ENCODE assay signal across 24 mouse cellular contexts in genomic region chr6:115811606-115812005, GRCm38 (mm10). TPM values are rescaled to one million over a fixed set of nuclear protein-coding genes. Genes with fewer than 3 reads are reported as not detected.
DNase-seq lines count a peak whose midpoint lies in the region; ATAC-seq lines count a peak whose summit lies in the region.
"Had no signal": no experiment of that assay in that cellular context is flagged by ENCODE, and none has a peak within 500 bp of the region (broad histone marks: within the 10 kb centered on the region; RNA-seq: fewer than 3 reads in every experiment).

No protein-coding gene starts in this region.

- no peak overlapping the region for H3K9ac ChIP-seq in neural tube, embryonic 11.5 days (ENCODE audit: low read length)
- H3K9ac ChIP-seq in forebrain, embryonic 15.5 days (replicated peaks): no peak overlapping the region
- H3K9ac ChIP-seq: embryonic facial prominence, embryonic 12.5 days; embryonic facial prominence, embryonic 15.5 days; forebrain, embryonic 13.5 days had no signal

- H3K9me3 ChIP-seq in neural tube, embryonic 11.5 days (ENCODE audit: control insufficient read depth, low read length): no peaks in the 10 kb centered on the region
- H3K9me3 ChIP-seq in forebrain, embryonic 15.5 days: no peaks in the 10 kb centered on the region
- H3K9me3 ChIP-seq: embryonic facial prominence, embryonic 12.5 days; embryonic facial prominence, embryonic 15.5 days; forebrain, embryonic 13.5 days; G1E had no signal

- H3K4me2 ChIP-seq in neural tube, embryonic 11.5 days (ENCODE audit: low read depth): no peak overlapping the region
- H3K4me2 ChIP-seq in forebrain, embryonic 15.5 days (replicated peaks): no peak overlapping the region
- H3K4me2 ChIP-seq: embryonic facial prominence, embryonic 12.5 days; embryonic facial prominence, embryonic 15.5 days; forebrain, embryonic 13.5 days had no signal

- H3K27ac ChIP-seq in neural tube, embryonic 11.5 days (ENCODE audit: low read depth, low read length): no peak overlapping the region
- H3K27ac ChIP-seq in forebrain, embryonic 15.5 days (replicated peaks): no peak overlapping the region
- H3K27ac ChIP-seq: embryonic facial prominence, embryonic 12.5 days; embryonic facial prominence, embryonic 15.5 days; forebrain, embryonic 13.5 days had no signal

- 76% methylated on average over 8 of the region's 8 CpGs for WGBS in neural tube, embryonic 11.5 days
- 75% methylated on average over 8 of the region's 8 CpGs for WGBS in forebrain, embryonic 15.5 days

- no peak for ATAC-seq in neural tube, embryonic 11.5 days (ENCODE audit: insufficient read depth, low FRiP score, low TSS enrichment)
- no peak for ATAC-seq in forebrain, embryonic 15.5 days (replicated peaks)
- ATAC-seq: activated CD4-positive, CD25-positive, alpha-beta regulatory T cell, adult 4 months; forebrain, embryonic 13.5 days; forebrain, embryonic 16.5 days; Patski had no signal

- DNase-seq in heart, postnatal 4 days: peak; percentile 3
- DNase-seq in heart, adult 8-10 months (ENCODE audit: low spot score): no peak
- peak; percentile 6 for DNase-seq in neural tube, embryonic 11.5 days (ENCODE audit: low spot score)
- DNase-seq in neural tube, embryonic 10.5 days (ENCODE audit: extremely low spot score, low spot score): no peak
- peak; percentile 73 for DNase-seq in R1 (ENCODE audit: low read depth, low spot score)
- no peak for DNase-seq in cerebellum, adult 8-10 months
- DNase-seq: adrenal gland, adult 8-10 months; adrenal gland, postnatal 14 days; adrenal gland, postnatal 36 days; cerebellum, adult 11-12 months; cerebellum, adult 2 months; cerebellum, adult 9-11 months; cerebellum, postnatal 14 days; cerebellum, postnatal 36 days; embryo, embryonic 11 days had no signal

- no peak overlapping the region for H3K4me3 ChIP-seq in neural tube, embryonic 11.5 days (ENCODE audit: low read depth, low read length)
- no peak overlapping the region for H3K4me3 ChIP-seq in forebrain, embryonic 15.5 days
- H3K4me3 ChIP-seq: embryonic facial prominence, embryonic 12.5 days; embryonic facial prominence, embryonic 15.5 days; forebrain, embryonic 13.5 days had no signal

- peaks cover 2% of the 10 kb centered on the region for H3K36me3 ChIP-seq in neural tube, embryonic 11.5 days (ENCODE audit: control insufficient read depth, insufficient read depth, low read length)
- peaks cover 2% of the 10 kb centered on the region for H3K36me3 ChIP-seq in forebrain, embryonic 15.5 days

- H3K27me3 ChIP-seq in neural tube, embryonic 11.5 days (ENCODE audit: control insufficient read depth, insufficient read depth, low read length): no peaks in the 10 kb centered on the region
- no peaks in the 10 kb centered on the region for H3K27me3 ChIP-seq in forebrain, embryonic 15.5 days
- H3K27me3 ChIP-seq: embryonic facial prominence, embryonic 12.5 days; embryonic facial prominence, embryonic 15.5 days; forebrain, embryonic 13.5 days; Patski had no signal

- peaks cover 9% of the 10 kb centered on the region for H3K4me1 ChIP-seq in neural tube, embryonic 11.5 days (ENCODE audit: control insufficient read depth, insufficient read depth, low read length)
- peaks cover 13% of the 10 kb centered on the region for H3K4me1 ChIP-seq in forebrain, embryonic 15.5 days

RNA-seq across cellular contexts. Expression of gene Rpl32, which starts 3.1 kb away (rescaled TPM):
- 1,000 to 10,000 TPM; 1,006 to 1,007 TPM for total RNA-seq in heart, postnatal 4 days (2021)
- total RNA-seq in heart, adult 8-10 months (2022): 100 to 1,000 TPM; 586 to 697 (median 628) TPM
- 1,610 and 1,750 TPM in 2 replicates for polyA plus RNA-seq in neural tube, embryonic 11.5 days (2014; fragmentation: Nextera tagmentation; extraction: Ambion mirVana)
- 1,339 and 1,342 TPM in 2 replicates for polyA plus RNA-seq in forebrain, embryonic 15.5 days (2015; fragmentation: Nextera tagmentation; extraction: Ambion mirVana)

RNA-seq across cellular contexts. Expression of gene Efcab12, which starts 26.6 kb away (rescaled TPM):
- total RNA-seq in heart, postnatal 4 days (2021): under 1 TPM; 0.88 to 0.90 TPM
- under 1 TPM; 0.20 to 0.53 (median 0.36) TPM for total RNA-seq in heart, adult 8-10 months (2022)
- 0.80 and 1.4 TPM in 2 replicates for polyA plus RNA-seq in neural tube, embryonic 11.5 days (2014; fragmentation: Nextera tagmentation; extraction: Ambion mirVana)
- polyA plus RNA-seq in forebrain, embryonic 15.5 days (2015; fragmentation: Nextera tagmentation; extraction: Ambion mirVana): 1.8 and 2.0 TPM in 2 replicates
- polyA plus RNA-seq: C2C12, G1E had no signal

RNA-seq across cellular contexts. Expression of gene Cand2, which starts 37.3 kb away (rescaled TPM):
- total RNA-seq in heart, postnatal 4 days (2021): 10 to 100 TPM; 74.1 to 74.2 TPM
- 10 to 100 TPM; 77.2 to 97.7 (median 87.6) TPM for total RNA-seq in heart, adult 8-10 months (2022)
- polyA plus RNA-seq in neural tube, embryonic 11.5 days (2014; fragmentation: Nextera tagmentation; extraction: Ambion mirVana): 37.7 and 37.9 TPM in 2 replicates
- 17.1 and 19.5 TPM in 2 replicates for polyA plus RNA-seq in forebrain, embryonic 15.5 days (2015; fragmentation: Nextera tagmentation; extraction: Ambion mirVana)

RNA-seq across cellular contexts. Expression of gene Mbd4, which starts 41.6 kb away (rescaled TPM):
- 1 to 10 TPM; 3.4 to 3.8 TPM for total RNA-seq in heart, postnatal 4 days (2021)
- 1 to 10 TPM in 3 of 4 experiments, under 1 TPM in 1; 0.98 to 1.5 (median 1.1) TPM for total RNA-seq in heart, adult 8-10 months (2022)
- 19.7 and 20.8 TPM in 2 replicates for polyA plus RNA-seq in neural tube, embryonic 11.5 days (2014; fragmentation: Nextera tagmentation; extraction: Ambion mirVana)
- polyA plus RNA-seq in forebrain, embryonic 15.5 days (2015; fragmentation: Nextera tagmentation; extraction: Ambion mirVana): 15.5 and 16.3 TPM in 2 replicates

RNA-seq across cellular contexts. Expression of gene Ift122, which starts 41.7 kb away (rescaled TPM):
- total RNA-seq in heart, postnatal 4 days (2021): 10 to 100 TPM; 16.3 to 17.6 TPM
- total RNA-seq in heart, adult 8-10 months (2022): 1 to 10 TPM; 8.5 to 10.0 (median 9.0) TPM
- 24.4 and 31.6 TPM in 2 replicates for polyA plus RNA-seq in neural tube, embryonic 11.5 days (2014; fragmentation: Nextera tagmentation; extraction: Ambion mirVana)
- polyA plus RNA-seq in forebrain, embryonic 15.5 days (2015; fragmentation: Nextera tagmentation; extraction: Ambion mirVana): 28.2 and 29.4 TPM in 2 replicates

Comparison
In these comparisons a context has a peak if more than half of its experiments do, and no peak if none do; other contexts are left out.
1. DNase-seq: peak in heart, postnatal 4 days (single experiment), neural tube, embryonic 11.5 days (single experiment) and R1 (single experiment); none in heart, adult 8-10 months (single experiment), neural tube, embryonic 10.5 days (single experiment) and cerebellum, adult 8-10 months (single experiment).